Mouse (Mus musculus) limb, embryonic 14.5 days (tissue): Measurements from ENCODE around the gene Slc39a11. TPM values are rescaled to one million over a fixed set of nuclear protein-coding genes. Genes with fewer than 3 reads are reported as not detected.

Experiments used
- ATAC-seq: fragments of 200-750 bp; cut with Nextera tagmentation; 2 replicates; pipeline ENCODE4 v1.8.0; 2017; ENCODE audit warnings: low read depth, moderate number of reproducible peaks, moderate TSS enrichment; ENCODE audit not compliant: low FRiP score
- DNase-seq: peaks from one replicate; pipeline ENCODE4 v3.0.0-alpha.2; 2015; ENCODE audit warnings: low spot score
- H3K27ac ChIP-seq: fragments of 300-500 bp; sonication (generic); replicated peaks from 2 replicates; pipeline ENCODE4 v1.5.1; 2014; ENCODE audit warnings: low read depth, mild to moderate bottlenecking, low read length, moderate library complexity, mixed read lengths
- H3K27me3 ChIP-seq: fragments of 300-500 bp; sonication (generic); 2 replicates; pipeline ENCODE4 v1.6.1; 2014; ENCODE audit warnings: low read length, mixed read lengths; ENCODE audit not compliant: control insufficient read depth, insufficient read depth
- H3K36me3 ChIP-seq: fragments of 300-500 bp; sonication (generic); 2 replicates; pipeline ENCODE4 v1.6.1; 2014; ENCODE audit warnings: mild to moderate bottlenecking, low read length, moderate library complexity, mixed read lengths; ENCODE audit not compliant: control insufficient read depth, insufficient read depth
- H3K4me1 ChIP-seq: fragments of 300-500 bp; sonication (generic); 2 replicates; pipeline ENCODE4 v1.6.1; 2014; ENCODE audit warnings: antibody characterized with exemption, low read length, mixed read lengths; ENCODE audit not compliant: control insufficient read depth, insufficient read depth
- H3K4me2 ChIP-seq: fragments of 300-500 bp; sonication (generic); replicated peaks from 2 replicates; pipeline ENCODE4 v1.6.1; 2014; ENCODE audit warnings: low read depth, mild to moderate bottlenecking, low read length, moderate library complexity; ENCODE audit not compliant: severe bottlenecking
- H3K4me3 ChIP-seq: fragments of 300-500 bp; sonication (generic); replicated peaks from 2 replicates; pipeline ENCODE4 v1.5.1; 2014; ENCODE audit warnings: low read length
- H3K9ac ChIP-seq: fragments of 300-500 bp; sonication (generic); 2 replicates; pipeline ENCODE4 v1.6.1; 2014; ENCODE audit warnings: mild to moderate bottlenecking, low read depth, low read length, moderate library complexity; ENCODE audit not compliant: severe bottlenecking
- H3K9me3 ChIP-seq: fragments of 300-500 bp; sonication (generic); 2 replicates; pipeline ENCODE4 v1.6.1; 2016; ENCODE audit warnings: low read length; ENCODE audit not compliant: control insufficient read depth
- POLR2A ChIP-seq: fragments of 200-500 bp; IDR thresholded peaks from 2 replicates; pipeline ENCODE4 v1.8.0; 2012; ENCODE audit warnings: inconsistent platforms, mild to moderate bottlenecking, moderate library complexity, borderline replicate concordance; ENCODE audit not compliant: insufficient read depth, insufficient read length; ENCODE audit errors: extremely low read depth
- WGBS: fragments of 180-500 bp; shearing (Covaris S2); extraction: QIAGEN DNeasy Blood & Tissue Kit; methylation state at CpG from one replicate; pipeline ENCODE4 v1.1.7; 2014; 5-methylcytosine and 5-hydroxymethylcytosine counted together
- polyA plus RNA-seq, 2 experiments: library from polyadenylated mRNA; depleted of rRNA in 1 of 2; stranded (reverse) in 1 of 2; unstranded in 1 of 2; fragments of >200 nt; fragmentation: Nextera tagmentation in 1 of 2; extraction: Ambion mirVana in 1 of 2; gene quantifications; 2 replicates each; pipeline versions ENCODE4 v1.2.1 to v1.2.3; 2012 to 2014

Gene Slc39a11
- polyA plus RNA-seq, 2 experiments = 17.2 to 24.5 TPM

- WGBS = 51% methylated on average over 14 of the region's 14 CpGs
- Histone ChIP-seq H3K4me1 (peaks cover 16% of the 10 kb centered on the region), H3K36me3 (no peaks in the 10 kb centered on the region), H3K27ac (no peak overlapping the region), H3K9ac (no peak overlapping the region), H3K9me3 (no peaks in the 10 kb centered on the region), H3K4me2 (no peak overlapping the region), H3K4me3 (no peak overlapping the region), H3K27me3 (peaks cover 33% of the 10 kb centered on the region)
- TF ChIP-seq POLR2A = no peak
- ATAC-seq (no peak), DNase-seq (peak; percentile 75)
Observed at GRCm38 (mm10) chr11:113617132-113617911, 32.6 kb downstream of the Slc39a11 start.

GRCm38 (mm10) chr11:113614476-113614875 lies 35.4 kb downstream of the Slc39a11 start:
- Histone ChIP-seq H3K27ac (no peak overlapping the region), H3K9me3 (no peaks in the 10 kb centered on the region), H3K4me3 (no peak overlapping the region), H3K27me3 (peaks cover 17% of the 10 kb centered on the region), H3K9ac (no peak overlapping the region), H3K4me1 (peaks cover 16% of the 10 kb centered on the region), H3K36me3 (no peaks in the 10 kb centered on the region), H3K4me2 (no peak overlapping the region)
- ATAC-seq (no peak), DNase-seq (no peak)
- 73% methylated on average over 6 of the region's 6 CpGs for WGBS
- no peak for TF ChIP-seq POLR2A

- Histone ChIP-seq H3K27me3 (no peaks in the 10 kb centered on the region), H3K4me2 (0 out of 2 replicates have a peak overlapping the region, but pooled peaks have one; percentile 26), H3K4me1 (peaks cover 9% of the 10 kb centered on the region; the same call in 1 of the 2 replicates), H3K27ac (no peak overlapping the region), H3K9ac (no peak overlapping the region), H3K36me3 (no peaks in the 10 kb centered on the region), H3K9me3 (no peaks in the 10 kb centered on the region), H3K4me3 (no peak overlapping the region)
- DNase-seq = peak; percentile 60
- no peak for TF ChIP-seq POLR2A
- WGBS = 19% methylated on average over 24 of the region's 24 CpGs
- peak; percentile 53 for ATAC-seq
Observed at GRCm38 (mm10) chr11:113611664-113612611, 37.9 kb downstream of the Slc39a11 start.

- H3K9ac ChIP-seq = no peak overlapping the region
- no peak for TF ChIP-seq POLR2A
- H3K4me1 ChIP-seq = peaks cover 9% of the 10 kb centered on the region; the same call in 1 of the 2 replicates
- no peaks in the 10 kb centered on the region for H3K27me3 ChIP-seq
- WGBS = 82% methylated on average over 10 of the region's 10 CpGs
- DNase-seq (no peak), ATAC-seq (no peak)
- no peak overlapping the region for H3K4me3 ChIP-seq
- no peak overlapping the region for H3K27ac ChIP-seq
- no peak overlapping the region for H3K4me2 ChIP-seq
- H3K36me3 ChIP-seq = no peaks in the 10 kb centered on the region
- no peaks in the 10 kb centered on the region for H3K9me3 ChIP-seq
Observed at GRCm38 (mm10) chr11:113611112-113611646, 38.7 kb downstream of the Slc39a11 start.

- peak; percentile 9 for DNase-seq
- Histone ChIP-seq H3K9me3 (no peaks in the 10 kb centered on the region), H3K4me3 (no peak overlapping the region), H3K27me3 (no peaks in the 10 kb centered on the region), H3K27ac (no peak overlapping the region), H3K36me3 (no peaks in the 10 kb centered on the region), H3K4me2 (no peak overlapping the region), H3K9ac (no peak overlapping the region), H3K4me1 (peaks cover 9% of the 10 kb centered on the region; the same call in 1 of the 2 replicates)
- 53% methylated on average over 5 of the region's 5 CpGs for WGBS
- no peak for TF ChIP-seq POLR2A
- ATAC-seq = no peak
Observed at GRCm38 (mm10) chr11:113610266-113610665, 39.6 kb downstream of the Slc39a11 start.
